Mouse (Mus musculus) gastrocnemius, postnatal 36 days (tissue): Measurements from ENCODE around the gene Rps6ka5. TPM values are rescaled to one million over a fixed set of nuclear protein-coding genes. Genes with fewer than 3 reads are reported as not detected.

ENCODE experiments used
- DNase-seq, 2 experiments: peaks; one replicate each; pipeline ENCODE4 v3.0.0; 2022
- intact Hi-C: fragments of 180-260 bp; cut with DNase I; formaldehyde crosslinking; loops from one replicate; pipeline ENCODE4 v1.15.1; 2025
- total RNA-seq, 2 experiments: library from RNA; stranded (reverse); gene quantifications; 2 replicates each; pipeline ENCODE4 v1.2.3; 2021

Gene Rps6ka5
- total RNA-seq, 2 experiments from 2014 or later, result 8.0 to 8.4 TPM

GRCm38 (mm10) chr12:100728646-100729485, 2.1 kb upstream of the Rps6ka5 start:
- intact Hi-C loops, result no loop called here
- no peak for DNase-seq

GRCm38 (mm10) chr12:100727891-100728290, 1.1 kb upstream of the Rps6ka5 start:
- DNase-seq, result no peak
- intact Hi-C loops, result no loop called here

- no peak for DNase-seq
- intact Hi-C loops, result loop anchor here (2.0 kb wide), 1 partner anchor 115 kb away; no protein-coding TSS in a partner anchor
These were observed 1.4 kb downstream of the Rps6ka5 start for GRCm38 (mm10) chr12:100725458-100725786.

- intact Hi-C loops, result loop anchor here (2.0 to 5.0 kb wide), 2 partner anchors 116 to 148 kb away; no protein-coding TSS in a partner anchor
- DNase-seq, result peak; percentile 99 to 100
These were observed 2.0 kb downstream of the Rps6ka5 start for GRCm38 (mm10) chr12:100724606-100725457.

- no peak for DNase-seq
- intact Hi-C loops, result loop anchor here (2.0 to 5.0 kb wide), 2 partner anchors 117 to 147 kb away; no protein-coding TSS in a partner anchor
These were observed 2.6 kb downstream of the Rps6ka5 start for GRCm38 (mm10) chr12:100724182-100724581.

GRCm38 (mm10) chr12:100720801-100721200, 6.0 kb downstream of the Rps6ka5 start:
- intact Hi-C loops, result loop anchor here (5.0 kb wide), 1 partner anchor 144 kb away; no protein-coding TSS in a partner anchor

GRCm38 (mm10) chr12:100717446-100717845, 9.3 kb downstream of the Rps6ka5 start:
- intact Hi-C loops, result no loop called here
- no peak for DNase-seq

More at GRCm38 (mm10) chr12:100720801-100721200, 6.0 kb downstream of the Rps6ka5 start:
- DNase-seq, result no peak

- intact Hi-C loops, result no loop called here
These were observed 9.8 kb downstream of the Rps6ka5 start for GRCm38 (mm10) chr12:100716969-100717368.

GRCm38 (mm10) chr12:100711819-100712218, 15.0 kb downstream of the Rps6ka5 start:
- no peak for DNase-seq
- intact Hi-C loops, result no loop called here

More at GRCm38 (mm10) chr12:100716969-100717368, 9.8 kb downstream of the Rps6ka5 start:
- no peak for DNase-seq

- DNase-seq, result no peak
- intact Hi-C loops, result no loop called here
These were observed 15.6 kb downstream of the Rps6ka5 start for GRCm38 (mm10) chr12:100711116-100711691.

- no peak for DNase-seq
- intact Hi-C loops, result no loop called here
These were observed 16.4 kb downstream of the Rps6ka5 start for GRCm38 (mm10) chr12:100710432-100710831.

- no peak for DNase-seq
- intact Hi-C loops, result no loop called here
These were observed 19.5 kb downstream of the Rps6ka5 start for GRCm38 (mm10) chr12:100707312-100707711.

GRCm38 (mm10) chr12:100705057-100705722, 21.6 kb downstream of the Rps6ka5 start:
- intact Hi-C loops, result no loop called here
- DNase-seq, result no peak

- intact Hi-C loops, result no loop called here
- no peak for DNase-seq
These were observed 28.8 kb downstream of the Rps6ka5 start for GRCm38 (mm10) chr12:100698019-100698418.

GRCm38 (mm10) chr12:100696621-100697020, 30.2 kb downstream of the Rps6ka5 start:
- intact Hi-C loops, result no loop called here
- no peak for DNase-seq

- no peak for DNase-seq
- intact Hi-C loops, result no loop called here
These were observed 31.5 kb downstream of the Rps6ka5 start for GRCm38 (mm10) chr12:100695252-100695651.

- intact Hi-C loops, result no loop called here
- DNase-seq, result no peak
These were observed 34.6 kb downstream of the Rps6ka5 start for GRCm38 (mm10) chr12:100692208-100692607.

- no peak for DNase-seq
- intact Hi-C loops, result no loop called here
These were observed 36.3 kb downstream of the Rps6ka5 start for GRCm38 (mm10) chr12:100690444-100690843.

- no peak for DNase-seq
- intact Hi-C loops, result no loop called here
These were observed 38.6 kb downstream of the Rps6ka5 start for GRCm38 (mm10) chr12:100688177-100688576.

GRCm38 (mm10) chr12:100687001-100687400, 39.8 kb downstream of the Rps6ka5 start:
- DNase-seq, result no peak
- intact Hi-C loops, result no loop called here
